Mouse (Mus musculus): ENCODE data around the gene Foxo6.

DNA sequence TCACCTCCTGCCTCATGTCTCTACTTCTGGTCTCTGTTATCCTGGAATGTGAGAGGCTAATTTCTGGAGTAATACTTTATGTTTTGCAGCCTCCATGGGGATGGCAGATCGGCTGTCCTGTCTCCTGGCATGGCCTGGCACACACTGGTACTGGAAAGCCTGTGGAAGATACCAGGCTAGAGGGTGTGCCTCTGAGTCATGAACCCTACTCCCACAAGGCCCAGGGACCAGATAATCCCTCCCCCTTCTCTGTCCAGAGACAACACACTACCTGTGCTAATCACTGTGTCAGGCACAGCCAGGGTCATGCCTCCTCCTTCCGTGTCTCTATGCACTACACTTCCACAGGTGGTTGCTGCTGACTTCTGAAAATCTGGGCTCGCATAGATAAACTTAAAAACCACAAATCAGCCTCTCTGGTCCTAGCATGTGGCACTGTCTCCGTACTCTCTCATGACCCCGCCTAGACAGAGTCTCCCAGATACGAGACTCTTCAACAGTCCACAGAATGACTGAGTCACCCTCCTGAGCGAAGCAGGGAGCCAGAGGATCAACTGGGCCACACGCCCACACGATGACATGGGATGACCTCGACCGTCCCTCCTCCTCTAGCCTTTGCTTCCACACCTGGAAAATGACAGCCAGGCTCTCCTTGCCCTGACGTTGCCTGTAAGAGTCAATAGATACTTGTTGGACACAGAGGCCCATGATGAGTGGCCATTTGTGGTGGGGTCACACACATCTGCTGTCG lies 57.5 kb downstream of the Foxo6 start:
- TF ChIP-seq CTCF (IDR thresholded peaks at IDR 0.05; ENCODE audit: low read depth, low read length) (no peak), GATA1 (IDR thresholded peaks at IDR 0.05; ENCODE audit: borderline replicate concordance, low read length) (no peak)
